Mouse (Mus musculus): ENCODE results near the gene Elovl7.

Elovl7 gene

DNA sequence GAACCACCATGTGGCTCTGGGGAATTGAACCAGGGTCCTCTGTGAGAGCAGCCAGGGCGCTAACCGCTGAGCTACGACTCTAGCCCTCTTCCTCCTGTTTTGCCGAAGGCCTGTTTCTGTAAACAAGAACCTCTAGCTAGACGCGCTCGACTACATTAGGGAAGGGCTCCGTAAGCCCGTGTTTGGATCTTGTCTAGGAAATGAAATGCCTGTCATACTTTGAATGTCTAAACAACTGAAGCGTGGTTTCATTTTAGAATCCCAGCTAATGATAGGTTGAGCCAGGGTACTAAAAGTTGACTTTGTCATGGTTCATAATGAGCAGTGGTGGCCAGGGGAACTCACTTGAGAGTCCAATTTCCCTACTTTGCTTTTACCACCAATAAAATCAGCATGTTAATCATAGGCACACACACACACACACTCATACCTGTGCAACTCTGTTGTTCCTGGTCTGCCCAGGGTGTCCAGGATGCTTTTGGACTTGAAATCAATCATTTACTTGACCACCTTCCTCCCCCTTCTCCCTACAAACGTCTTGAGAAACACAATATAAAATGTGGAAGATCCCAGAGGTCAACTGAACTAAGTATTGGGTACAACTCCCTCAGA, 31.0 kb downstream of the Elovl7 start:
- no peak for DNase-seq

DNA sequence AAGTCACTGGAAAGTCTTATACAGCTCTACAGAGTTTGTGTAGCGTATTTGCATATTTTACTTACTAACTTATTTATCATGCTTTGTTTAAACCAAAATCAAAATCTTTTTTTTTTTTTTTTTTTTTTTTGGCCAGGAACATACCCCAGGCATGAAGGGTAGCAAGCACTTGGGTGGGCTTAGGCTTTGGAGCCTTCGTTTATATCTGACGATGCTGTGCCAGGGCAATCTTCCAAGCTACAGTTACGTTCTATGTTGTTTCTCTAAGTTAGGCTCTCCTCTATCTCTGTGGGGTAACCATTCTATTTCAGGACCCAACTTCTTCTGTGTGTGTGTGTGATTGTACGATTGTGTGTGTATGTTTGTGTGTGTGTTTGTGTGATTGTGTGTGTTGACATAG, 36.9 kb downstream of the Elovl7 start:
- DNase-seq: no peak

DNA sequence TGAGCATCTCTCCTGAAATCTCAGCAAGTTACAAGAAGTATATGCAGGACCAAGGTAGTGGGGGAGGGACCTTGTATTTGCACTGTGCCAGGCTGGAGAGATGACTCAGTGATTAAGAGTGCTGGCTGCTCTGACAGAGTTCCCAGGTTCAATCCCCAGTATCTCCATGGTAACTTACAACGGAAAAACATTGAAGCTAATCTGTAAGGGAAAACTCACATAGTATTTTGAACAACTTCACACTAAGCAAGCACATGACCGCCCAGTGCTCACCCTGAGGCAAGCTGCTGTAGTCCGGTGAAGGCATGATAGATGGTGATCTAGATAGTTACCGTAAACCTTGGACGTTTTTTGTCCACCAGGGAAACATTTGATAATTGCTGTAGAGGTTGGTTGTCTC, 39.8 kb downstream of the Elovl7 start:
- DNase-seq: no peak

DNA sequence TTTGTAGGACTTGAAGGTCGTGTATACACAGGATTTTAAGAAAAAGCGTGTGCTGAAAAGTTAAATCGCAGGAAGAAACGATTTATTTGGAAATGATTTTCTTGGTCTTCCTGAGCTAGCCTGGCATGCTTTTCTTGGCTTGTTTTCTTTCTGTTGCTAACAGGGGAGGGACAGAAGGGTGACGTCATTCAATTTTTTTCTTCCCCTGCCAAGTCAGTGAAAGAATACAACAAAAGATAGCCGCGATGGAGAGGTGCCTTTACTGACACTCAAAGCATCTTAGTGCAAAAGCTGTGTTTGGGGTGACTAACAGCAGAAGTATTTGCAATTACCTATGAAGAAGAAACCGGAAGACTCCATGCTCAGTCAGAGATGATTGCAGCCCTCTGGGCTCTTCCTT, 48.8 kb downstream of the Elovl7 start:
- no peak for DNase-seq

DNA sequence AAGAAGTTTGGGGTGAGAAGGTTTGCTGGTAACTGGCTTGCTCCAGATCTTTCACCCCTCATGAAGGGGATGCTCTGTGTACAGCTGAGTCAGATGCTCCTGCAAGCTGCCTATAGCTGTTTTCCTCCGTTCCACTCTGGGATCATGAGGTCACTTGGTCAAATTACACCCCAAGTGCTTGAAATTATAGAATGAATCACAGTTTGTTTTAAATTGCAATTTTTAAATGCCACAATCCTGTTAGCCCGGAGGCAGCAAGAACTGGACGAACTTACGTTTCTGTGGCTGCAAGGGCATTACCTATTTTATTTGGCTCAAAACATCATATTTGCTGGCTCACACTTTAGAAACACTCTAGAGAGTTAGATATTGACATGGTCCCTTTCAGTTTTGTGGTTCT, 51.2 kb downstream of the Elovl7 start:
- DNase-seq: no peak

DNA sequence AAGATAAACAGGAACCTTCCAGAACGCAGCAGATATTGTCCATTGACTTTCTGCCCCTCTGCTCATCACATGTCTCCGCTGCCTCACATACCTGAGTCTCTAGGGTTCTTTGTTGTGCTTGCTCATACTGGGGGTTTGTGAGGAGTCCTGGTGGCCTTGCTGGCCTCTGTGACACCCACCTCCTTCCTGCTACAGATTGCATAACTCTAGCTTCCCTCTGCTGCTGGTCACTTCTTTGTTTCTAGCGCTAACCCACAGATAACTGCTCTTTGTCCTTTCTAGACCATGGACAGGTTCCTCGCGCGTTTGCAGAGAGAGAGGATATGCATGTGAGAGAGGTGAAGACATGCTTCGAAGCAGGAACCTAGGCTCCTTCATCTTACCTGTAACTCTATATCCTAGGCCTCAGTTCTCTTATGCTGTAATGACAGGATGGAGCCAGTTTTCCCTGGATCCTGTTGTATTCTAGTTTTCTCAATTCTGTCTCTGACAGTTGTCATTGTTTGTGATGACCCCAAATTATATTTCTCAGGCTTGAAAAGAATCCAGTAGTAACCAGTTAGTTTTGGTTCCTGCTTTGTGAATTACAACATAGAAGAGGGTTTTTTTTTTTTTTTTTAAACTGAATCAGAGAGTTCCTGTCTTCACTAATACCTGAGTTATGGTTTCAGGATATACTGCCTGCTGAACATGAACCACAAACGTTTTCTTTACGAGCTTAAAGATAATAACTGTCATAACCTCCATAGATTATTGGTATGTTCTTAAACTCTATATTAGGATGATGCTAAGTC, 53.8 kb downstream of the Elovl7 start:
- DNase-seq: no peak

DNA sequence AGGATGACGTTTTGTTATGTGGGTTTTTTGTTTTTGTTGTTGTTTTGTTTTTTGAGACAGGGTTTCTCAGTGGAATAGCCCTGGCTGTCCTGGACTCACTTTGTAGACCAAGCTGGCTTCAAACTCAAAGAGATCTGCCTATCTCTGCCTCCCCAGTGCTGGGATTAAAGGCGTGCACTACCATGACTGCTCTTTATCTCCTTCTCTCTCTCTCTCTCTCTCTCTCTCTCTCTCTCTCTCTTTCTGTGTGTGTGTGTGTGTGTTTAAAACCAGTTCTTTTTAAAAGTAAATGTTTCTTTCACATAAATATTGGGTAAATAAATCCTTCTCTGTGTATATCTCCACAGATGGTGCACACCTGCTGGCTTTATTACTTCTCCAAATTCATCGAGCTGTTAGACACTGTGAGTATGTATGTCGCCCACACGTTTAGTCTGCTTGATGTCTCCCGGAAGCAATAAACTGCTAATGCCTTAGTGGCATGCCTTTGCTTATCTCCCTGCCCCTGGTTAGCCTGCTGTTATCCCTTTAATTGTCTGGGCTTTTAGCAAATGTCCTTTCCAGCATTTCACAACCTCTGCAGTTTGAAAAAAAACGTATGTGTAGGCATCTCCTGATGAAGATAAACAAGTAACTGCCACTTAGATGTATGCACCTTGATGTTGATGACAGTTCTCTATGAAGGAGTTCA, 57.4 kb downstream of the Elovl7 start:
- no peak for DNase-seq

DNA sequence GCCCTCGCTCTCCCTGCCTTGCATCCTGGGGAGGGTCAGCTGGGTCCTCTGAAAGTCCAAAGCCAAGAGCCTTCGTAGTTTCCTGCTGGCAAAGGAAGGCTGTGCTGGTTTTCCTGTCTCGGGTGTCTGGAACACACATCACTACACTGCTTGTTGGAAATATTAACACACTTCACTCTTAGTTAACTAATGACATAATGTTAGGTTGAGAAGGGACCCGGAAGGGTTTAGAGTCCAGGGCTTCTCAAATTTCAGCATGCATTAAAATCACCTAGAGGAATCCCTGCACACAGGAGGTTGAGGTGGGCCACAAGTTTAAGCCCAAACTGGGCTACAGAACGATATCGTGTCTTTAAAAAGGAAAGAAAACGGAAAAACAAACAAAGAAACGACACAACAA, 58.1 kb downstream of the Elovl7 start:
- no peak for DNase-seq

DNA sequence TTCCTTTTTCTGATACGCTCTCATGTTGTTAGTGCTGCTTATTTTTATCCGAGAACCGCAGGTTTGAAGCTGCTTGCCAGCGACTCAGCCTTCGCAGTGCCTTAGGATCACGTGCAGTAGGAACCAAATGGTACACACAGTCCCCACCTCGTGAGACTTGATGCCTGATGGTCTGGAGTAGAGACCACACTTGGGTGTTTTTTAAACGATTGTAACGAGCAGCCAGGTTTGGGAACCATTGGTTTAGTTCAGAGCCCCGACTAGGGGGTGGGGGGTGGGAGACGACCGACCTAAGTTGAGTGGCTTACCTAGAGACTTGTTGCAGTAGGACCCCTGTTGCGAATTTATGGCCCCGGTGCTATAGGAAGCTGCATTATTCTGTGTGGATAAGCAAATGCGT, 58.8 kb downstream of the Elovl7 start:
- no peak for DNase-seq

DNA sequence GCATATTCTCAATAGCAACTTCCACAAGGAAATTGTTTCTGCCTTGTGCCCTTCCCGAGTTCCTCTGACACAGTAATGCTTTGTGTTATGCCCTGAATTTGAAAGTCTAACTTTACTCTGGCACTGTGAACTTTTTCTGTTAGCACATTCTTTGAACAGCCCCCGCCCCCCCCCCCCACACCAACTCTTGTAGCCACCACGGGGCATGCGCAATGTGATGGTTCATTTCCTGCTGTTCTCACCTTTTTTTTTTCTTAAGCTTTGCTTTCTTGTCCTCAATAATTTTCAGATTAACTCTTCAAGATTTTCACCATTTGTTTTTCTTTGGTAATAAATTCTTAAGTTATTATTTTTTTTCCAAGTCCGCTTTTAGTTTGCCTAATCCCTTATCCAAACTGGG, 59.3 kb downstream of the Elovl7 start:
- DNase-seq: no peak

DNA sequence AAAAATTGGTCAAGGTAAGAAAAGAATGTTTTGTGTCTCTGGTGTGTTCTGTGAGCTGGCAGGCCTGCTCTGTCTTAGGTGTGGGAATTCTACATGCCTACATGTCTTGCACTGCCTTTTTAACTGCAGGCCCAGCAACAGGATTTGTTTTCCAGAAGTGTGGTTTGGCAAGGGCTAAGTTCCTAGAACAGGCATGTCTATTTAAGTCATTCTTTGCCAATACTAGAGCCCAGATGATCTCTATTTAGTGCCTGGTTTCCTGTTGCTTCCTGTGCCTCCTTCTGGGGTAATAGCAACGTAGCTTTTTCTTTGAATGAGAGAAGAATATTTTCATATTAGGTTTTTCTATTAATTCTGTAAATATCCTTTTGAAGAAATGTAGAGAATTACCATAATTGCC, 62.4 kb downstream of the Elovl7 start:
- no peak for DNase-seq

DNA sequence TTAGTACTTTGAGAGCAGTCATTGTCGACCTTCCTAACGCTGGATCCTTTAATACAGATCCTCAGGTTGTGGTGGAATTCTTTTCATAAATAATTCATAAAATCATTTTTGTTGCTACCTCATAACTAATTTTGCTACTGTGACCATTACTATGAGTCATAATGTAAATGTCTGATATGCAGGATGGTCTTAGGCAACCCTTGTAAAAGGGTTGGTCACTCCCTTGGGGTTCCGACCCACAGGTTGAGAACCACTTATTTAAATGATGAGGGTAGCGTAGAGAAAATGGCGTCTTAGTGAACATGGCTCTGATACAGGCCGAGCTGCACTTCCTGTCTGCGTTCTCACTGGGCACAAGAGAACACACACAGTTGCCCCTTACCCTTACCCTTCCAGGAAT, 63.1 kb downstream of the Elovl7 start:
- no peak for DNase-seq

DNA sequence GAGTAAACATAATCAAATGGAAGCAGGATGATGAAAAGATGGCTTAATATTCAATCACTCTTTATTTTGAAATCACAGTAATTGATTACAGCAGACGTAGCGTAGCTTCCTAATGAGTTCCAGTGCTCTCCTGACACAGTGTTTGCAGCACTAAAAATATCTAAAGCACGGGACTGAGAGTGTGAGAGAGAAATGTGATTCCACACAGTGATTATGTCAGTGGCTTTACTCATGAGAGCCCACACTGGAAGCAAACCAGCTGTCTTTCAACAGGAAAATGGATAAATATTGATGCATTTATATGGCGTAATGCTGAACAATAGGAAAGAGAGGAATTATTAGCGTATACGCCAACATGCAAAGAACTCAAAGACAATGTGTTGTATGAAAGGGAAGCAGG, 64.4 kb downstream of the Elovl7 start:
- no peak for DNase-seq

DNA sequence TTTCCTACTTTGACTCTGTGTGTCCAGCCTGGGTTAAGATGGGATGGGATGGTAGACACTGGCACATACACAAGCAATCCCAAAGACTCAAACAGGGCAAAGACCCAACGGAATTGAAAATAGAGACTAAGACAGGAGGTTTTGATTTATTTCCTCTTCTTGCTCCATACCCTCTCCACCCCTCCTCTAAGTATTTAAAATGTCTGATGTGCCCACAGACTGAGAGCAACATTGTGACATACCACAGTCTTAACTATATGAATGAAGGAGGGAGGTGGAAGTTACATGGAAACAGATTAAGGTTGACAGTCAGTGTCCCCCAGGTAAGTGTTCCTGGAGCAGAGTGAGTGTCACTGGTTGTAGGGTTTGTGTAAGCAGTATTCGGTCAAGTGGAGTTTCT, 70.1 kb downstream of the Elovl7 start:
- no peak for DNase-seq

DNA sequence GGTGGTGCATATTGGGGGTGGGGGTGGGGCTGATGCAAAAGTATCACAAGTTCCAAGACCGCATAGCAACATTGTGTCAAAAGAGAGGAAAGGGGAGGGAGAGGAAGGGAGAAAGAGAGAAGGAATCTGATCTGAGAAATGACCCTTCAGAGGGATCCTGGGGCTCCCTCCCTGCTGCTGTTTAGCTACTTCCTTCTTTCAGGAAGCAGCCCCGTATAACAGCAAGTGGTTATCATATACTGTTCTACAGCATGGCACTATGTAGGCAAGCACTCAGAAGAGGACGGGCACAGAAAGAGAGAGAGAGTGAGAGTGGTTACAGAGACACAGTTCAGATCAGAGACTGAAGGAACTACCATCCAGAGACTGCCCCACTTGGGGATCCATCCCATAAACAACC, 73.7 kb downstream of the Elovl7 start:
- DNase-seq: no peak

DNA sequence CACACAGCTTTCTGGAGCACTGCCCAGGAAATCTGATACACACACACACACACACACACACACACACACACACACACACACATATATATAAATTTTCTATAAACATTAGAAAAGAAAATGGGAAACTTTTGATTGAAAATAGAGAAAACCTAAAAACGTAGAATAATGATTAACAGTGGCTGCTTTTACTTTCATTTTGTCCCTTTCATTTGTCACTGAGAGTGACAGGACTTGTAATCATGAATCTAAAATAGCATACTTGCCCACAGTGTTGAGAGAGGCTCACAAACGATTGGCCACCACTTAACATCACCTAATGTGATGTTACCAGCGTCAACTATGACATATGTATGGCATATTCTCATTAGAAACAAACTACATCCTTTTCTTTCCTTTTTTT, 75.2 kb downstream of the Elovl7 start:
- no peak for DNase-seq

DNA sequence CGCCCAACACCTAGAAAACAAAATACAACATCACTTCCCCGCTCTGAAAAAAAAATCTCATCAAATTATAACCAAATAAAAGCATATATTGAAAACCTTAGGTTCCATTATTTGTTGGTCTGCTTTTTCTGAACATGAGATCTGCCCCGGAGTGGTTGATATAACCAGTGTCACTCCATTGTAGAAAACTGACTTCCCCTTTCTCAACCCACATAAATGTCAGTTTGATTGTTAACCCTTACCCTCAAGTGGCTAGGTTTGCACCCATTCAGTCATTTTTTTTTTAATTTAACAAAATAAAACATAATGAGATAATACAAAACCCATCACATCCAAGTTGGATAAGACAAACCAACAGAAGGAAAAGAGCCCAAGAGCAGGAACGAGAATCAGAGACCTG, 76.1 kb downstream of the Elovl7 start:
- no peak for DNase-seq

DNA sequence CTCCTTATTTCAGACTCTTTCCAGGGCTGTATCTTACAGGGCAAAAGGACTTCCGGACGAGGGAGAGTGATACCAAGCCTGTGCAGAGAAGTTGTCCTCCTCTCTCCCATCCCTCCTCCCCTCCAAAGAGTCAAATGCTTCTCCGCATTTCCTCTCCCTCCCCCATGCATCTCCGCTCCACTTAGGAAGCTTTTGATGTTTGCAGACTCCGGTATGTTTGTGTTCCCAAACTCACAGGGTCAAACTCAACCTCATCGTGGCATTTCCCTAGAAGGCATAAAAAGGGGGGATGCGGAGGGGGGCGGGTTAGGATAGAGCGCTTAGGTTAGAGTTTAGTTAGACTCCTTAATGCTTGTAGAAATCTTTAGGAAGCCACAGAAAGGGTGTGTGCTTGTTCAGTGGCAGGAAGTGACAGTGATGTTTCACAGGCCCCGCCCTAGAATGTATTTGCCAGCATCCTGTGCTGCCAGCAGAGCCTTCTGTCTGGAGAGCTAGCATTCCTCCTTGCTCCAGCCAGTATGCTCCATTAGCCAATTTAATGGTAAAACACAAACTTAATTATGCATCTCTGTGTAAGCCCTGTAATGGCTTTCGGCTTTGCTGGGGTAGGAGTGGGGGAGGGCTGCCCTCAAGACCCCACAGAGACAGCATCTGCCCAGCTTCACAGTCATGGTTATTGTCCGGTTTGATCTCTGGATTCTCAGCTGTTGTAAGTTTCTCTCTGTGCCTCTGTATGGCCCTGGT, 83.3 kb downstream of the Elovl7 start:
- no peak for DNase-seq

DNA sequence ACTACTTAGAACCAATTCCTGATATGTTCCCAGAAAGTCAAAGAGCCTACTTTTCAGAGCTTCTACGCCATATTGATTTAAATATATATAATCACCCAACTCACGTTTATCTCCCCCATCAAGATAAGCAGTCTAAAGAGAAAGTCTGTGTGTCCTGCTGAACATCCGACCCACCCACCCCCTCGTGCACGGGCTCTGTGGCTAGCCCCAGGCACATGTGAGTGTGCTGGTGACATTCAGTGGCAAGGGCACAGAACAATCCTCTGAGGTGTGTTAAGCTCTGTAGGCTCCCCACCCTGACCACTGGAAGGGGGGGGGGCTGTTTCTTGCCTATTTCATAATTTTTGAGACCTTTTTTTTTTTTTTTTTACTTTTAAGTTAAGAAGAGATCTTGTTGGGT, 84.0 kb downstream of the Elovl7 start:
- no peak for DNase-seq

DNA sequence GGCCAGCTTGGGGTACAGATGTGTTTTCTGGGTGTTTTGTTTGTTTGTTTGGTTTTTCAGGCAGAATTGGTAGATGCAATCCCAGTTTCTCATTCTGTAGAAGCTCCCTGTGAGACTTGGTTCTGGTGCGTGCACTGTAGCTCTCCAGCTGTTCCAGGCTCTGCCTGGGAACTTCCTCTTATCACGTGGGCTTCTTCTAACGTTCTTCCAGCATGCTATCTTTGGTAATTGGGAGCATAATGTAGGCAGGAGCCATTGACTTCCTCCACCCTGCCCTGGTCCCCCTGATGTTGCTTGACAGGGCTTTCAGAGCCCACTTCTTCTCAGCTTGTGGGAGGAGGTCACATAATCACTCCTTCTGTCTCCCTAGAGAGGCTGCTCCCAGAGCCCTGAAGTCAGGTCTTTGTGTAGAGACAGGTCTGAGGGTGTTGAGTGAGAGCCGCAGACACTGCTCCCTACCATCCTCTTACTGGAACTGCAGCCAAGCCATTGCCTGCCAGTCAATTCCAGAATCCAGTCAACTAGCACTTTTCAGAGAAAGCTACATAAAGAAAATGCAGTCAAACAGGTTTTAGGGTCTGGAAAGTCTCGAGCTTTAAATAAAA, 86.2 kb downstream of the Elovl7 start:
- peak; percentile 4 for DNase-seq

DNA sequence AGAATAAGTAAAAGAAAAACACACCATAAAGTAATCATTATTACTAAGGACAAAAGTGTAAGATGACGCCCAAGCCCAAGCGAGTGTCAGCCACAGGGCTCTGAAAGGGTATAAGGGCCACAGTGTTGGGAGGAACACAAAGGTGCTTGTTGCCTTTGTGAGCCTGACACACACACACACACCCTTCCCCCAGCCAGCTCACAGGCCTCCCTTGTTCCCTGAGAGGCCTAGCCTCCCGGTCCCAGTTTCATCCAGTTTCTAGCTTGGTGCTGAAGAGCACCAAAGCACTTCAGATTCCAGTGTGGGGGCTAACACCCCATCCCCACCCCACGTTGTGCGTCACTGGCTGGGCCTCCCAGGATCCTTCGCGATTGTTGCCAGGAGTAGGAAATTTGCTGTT, 87.2 kb downstream of the Elovl7 start:
- DNase-seq: peak; percentile 12

DNA sequence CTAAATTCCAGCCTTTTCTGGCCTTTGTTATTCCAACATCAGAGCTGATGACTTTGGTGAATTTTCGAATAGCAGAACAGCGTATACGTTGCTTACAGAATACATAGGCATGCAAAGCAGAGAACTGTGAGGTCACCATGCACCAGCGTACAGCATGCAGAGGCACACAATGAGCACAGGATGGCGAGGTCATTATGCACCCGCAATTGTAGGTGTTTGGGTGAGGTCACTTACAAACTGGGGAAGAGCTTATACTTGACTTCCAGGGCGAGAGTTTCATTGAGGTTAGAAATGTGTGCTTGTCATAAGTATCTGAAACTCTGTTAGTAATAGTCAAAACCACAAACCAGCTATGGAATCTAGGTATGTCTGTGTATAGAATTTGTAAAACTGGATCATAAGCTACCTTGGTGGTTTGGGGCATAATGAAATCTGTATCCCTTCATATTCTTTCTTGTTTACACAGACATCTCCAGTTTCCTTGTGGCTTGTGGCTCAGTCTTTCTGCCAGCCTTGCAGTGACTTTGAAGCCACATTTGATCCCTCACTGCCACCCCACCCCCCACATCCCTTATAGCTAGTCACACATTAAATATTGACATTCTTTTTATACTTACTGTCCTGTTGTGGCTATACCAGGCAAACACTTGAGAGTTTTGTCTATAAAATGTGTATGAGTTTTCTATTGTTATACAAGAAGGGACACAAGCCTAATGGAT, 88.9 kb downstream of the Elovl7 start:
- DNase-seq: no peak

DNA sequence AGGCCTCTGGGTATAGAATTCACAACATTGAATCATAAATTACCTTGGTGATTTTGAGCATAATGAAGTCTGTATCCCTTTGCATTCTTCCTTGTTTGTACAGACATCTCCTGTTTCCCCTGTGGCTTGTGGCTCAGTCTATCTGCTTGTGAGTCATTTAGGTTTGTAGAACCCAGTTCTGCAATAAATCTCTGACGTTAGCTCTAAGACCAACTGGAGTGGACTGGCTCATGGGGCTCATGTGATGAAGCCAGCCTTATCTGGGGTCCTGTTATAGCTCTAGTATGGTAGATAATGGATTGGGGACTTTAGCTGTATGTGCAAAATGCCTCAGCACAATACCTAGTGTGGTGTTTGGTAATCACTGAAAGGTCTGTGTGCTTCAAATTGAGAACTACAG, 89.6 kb downstream of the Elovl7 start:
- DNase-seq: no peak
